Mouse (Mus musculus): ENCODE data around the gene Tex37. TPM values are rescaled to one million over a fixed set of nuclear protein-coding genes. Genes with fewer than 3 reads are reported as not detected.

Tex37 gene
- polyA plus RNA-seq, 1 experiment = not detected

GRCm38 (mm10) chr6:70921274-70922074, 2.7 kb upstream of the Tex37 start:
- no peaks in the 10 kb centered on the region for H3K79me2 ChIP-seq (ENCODE audit: control insufficient read depth, insufficient read depth)
- TF ChIP-seq TCF3 (IDR thresholded peaks at IDR 0.05; ENCODE audit: insufficient read length, low read depth) = no peak
- no peak for TF ChIP-seq USF1 (IDR thresholded peaks at IDR 0.05; ENCODE audit: low read depth)
- TF ChIP-seq MYOD1 (IDR thresholded peaks at IDR 0.05; ENCODE audit: control insufficient read depth in 1 of 3, insufficient read length in 2 of 3, low read depth in 2 of 3) = no peak
- TF ChIP-seq MAX (IDR thresholded peaks at IDR 0.05; ENCODE audit: low read depth) = no peak
- TF ChIP-seq POLR2A (IDR thresholded peaks at IDR 0.05; ENCODE audit: insufficient read length, low read depth) = no peak
- TF ChIP-seq CEBPB (IDR thresholded peaks at IDR 0.05; ENCODE audit: insufficient read depth, poor library complexity, severe bottlenecking) = no peak
- TF ChIP-seq POLR2AphosphoS2 (IDR thresholded peaks at IDR 0.05; ENCODE audit: insufficient read length, low read depth) = no peak
- no peak for TF ChIP-seq E2F4 (IDR thresholded peaks at IDR 0.05; ENCODE audit: insufficient read depth)
- no peak for TF ChIP-seq MYOG (IDR thresholded peaks at IDR 0.05; ENCODE audit: control insufficient read depth in 1 of 3, insufficient read depth in 1 of 3, insufficient read length in 2 of 3, low read depth in 2 of 3)
- TF ChIP-seq REST (IDR thresholded peaks at IDR 0.05; ENCODE audit: insufficient read depth, insufficient read length) = no peak
- TF ChIP-seq SRF (IDR thresholded peaks at IDR 0.05; ENCODE audit: control insufficient read depth, insufficient read length, low read depth) = no peak
- no peak for TF ChIP-seq TCF12 (IDR thresholded peaks at IDR 0.05; ENCODE audit: insufficient read depth, poor library complexity, severe bottlenecking)
- H3K4me2 ChIP-seq (ENCODE audit: low read depth) = peak overlapping the region; percentile 44
- no peak overlapping the region for H3ac ChIP-seq (ENCODE audit: control insufficient read depth, insufficient read length)
- H3K4me3 ChIP-seq = no peak overlapping the region
- no peaks in the 10 kb centered on the region for H3K27me3 ChIP-seq (ENCODE audit: control insufficient read depth, insufficient read depth, insufficient read length)
- H3K36me3 ChIP-seq (ENCODE audit: control insufficient read depth, insufficient read depth) = no peaks in the 10 kb centered on the region

DNA sequence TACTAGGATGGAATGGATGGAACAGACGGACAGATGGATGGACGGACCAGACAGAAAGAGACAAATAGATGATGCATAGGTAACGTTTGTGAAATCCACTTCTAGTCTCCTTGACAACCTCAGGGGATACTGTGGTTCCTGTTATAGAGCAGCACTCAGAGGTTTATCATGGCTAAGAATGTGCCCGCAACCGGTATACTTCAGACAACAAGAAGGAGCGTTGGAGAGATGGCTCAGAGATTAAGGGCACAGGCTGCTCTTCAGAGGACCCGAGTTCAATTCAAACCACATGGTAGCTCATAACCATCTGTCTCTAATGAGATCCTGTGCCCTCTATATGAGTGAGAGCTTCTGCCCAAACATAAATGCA, 6.3 kb downstream of the Tex37 start:
- no peaks in the 10 kb centered on the region for H3K36me3 ChIP-seq (ENCODE audit: control insufficient read depth, insufficient read depth)
- H3K27me3 ChIP-seq (ENCODE audit: control insufficient read depth, insufficient read depth, insufficient read length) = peaks cover 15% of the 10 kb centered on the region
- TF ChIP-seq E2F4 (IDR thresholded peaks at IDR 0.05; ENCODE audit: insufficient read depth) = no peak
- TF ChIP-seq USF1 (IDR thresholded peaks at IDR 0.05; ENCODE audit: low read depth) = no peak
- no peak for TF ChIP-seq MAX (IDR thresholded peaks at IDR 0.05; ENCODE audit: low read depth)
- no peak for TF ChIP-seq CEBPB (IDR thresholded peaks at IDR 0.05; ENCODE audit: insufficient read depth, poor library complexity, severe bottlenecking)
- H3K4me2 ChIP-seq (ENCODE audit: low read depth) = no peak overlapping the region
- H3ac ChIP-seq (ENCODE audit: control insufficient read depth, insufficient read length) = no peak overlapping the region
- no peak overlapping the region for H3K4me3 ChIP-seq
- no peaks in the 10 kb centered on the region for H3K79me2 ChIP-seq (ENCODE audit: control insufficient read depth, insufficient read depth)

DNA sequence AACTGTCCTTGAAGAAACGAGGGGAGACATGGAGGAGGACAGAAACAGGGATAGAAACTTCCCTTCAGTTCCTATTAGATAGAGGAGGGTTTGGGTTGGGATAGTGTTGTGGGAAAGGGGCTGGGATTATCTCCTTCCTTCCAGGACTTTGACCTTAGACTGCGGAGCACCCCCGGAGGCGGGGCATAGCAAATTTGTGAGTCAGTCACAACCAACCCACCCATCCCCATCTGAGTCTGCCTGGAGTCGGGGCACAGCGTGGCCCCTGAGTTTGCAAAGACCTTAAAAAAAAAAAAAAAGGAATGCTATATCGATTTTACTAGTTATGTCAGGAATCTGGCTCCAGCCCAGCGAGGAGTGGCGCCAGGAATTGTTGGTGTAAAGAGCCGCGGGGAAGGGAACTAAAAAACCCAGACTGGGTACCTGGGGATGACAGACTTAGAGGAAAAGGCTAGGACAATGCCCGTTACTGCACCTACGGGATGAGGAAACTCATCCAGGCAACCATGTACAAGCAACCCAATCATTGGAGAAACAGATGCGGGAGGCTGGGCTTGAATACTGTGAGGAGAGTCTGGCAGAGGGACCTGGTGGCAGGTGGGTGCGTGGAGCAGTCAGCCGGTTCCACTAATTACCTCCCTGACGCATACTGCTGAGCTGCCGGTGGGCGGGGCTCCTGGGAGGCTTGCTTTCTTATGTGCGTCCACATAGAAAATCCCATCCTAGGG, 6.9 kb downstream of the Tex37 start:
- Histone ChIP-seq H3K4me3 (no peak overlapping the region), H3K36me3 (ENCODE audit: control insufficient read depth, insufficient read depth) (no peaks in the 10 kb centered on the region), H3ac (ENCODE audit: control insufficient read depth, insufficient read length) (no peak overlapping the region), H3K4me2 (ENCODE audit: low read depth) (peak overlapping the region; percentile 36), H3K27me3 (ENCODE audit: control insufficient read depth, insufficient read depth, insufficient read length) (peaks cover 15% of the 10 kb centered on the region), H3K79me2 (ENCODE audit: control insufficient read depth, insufficient read depth) (no peaks in the 10 kb centered on the region)
- TF ChIP-seq TCF3 (IDR thresholded peaks at IDR 0.05; ENCODE audit: insufficient read length, low read depth) (no peak), POLR2AphosphoS2 (IDR thresholded peaks at IDR 0.05; ENCODE audit: insufficient read length, low read depth) (no peak), REST (IDR thresholded peaks at IDR 0.05; ENCODE audit: insufficient read depth, insufficient read length) (no peak), CEBPB (IDR thresholded peaks at IDR 0.05; ENCODE audit: insufficient read depth, poor library complexity, severe bottlenecking) (no peak), POLR2A (IDR thresholded peaks at IDR 0.05; ENCODE audit: insufficient read length, low read depth) (no peak)

GRCm38 (mm10) chr6:70910285-70910684, 8.4 kb downstream of the Tex37 start:
- H3ac ChIP-seq (ENCODE audit: control insufficient read depth, insufficient read length) = no peak overlapping the region
- no peak overlapping the region for H3K4me3 ChIP-seq
- no peaks in the 10 kb centered on the region for H3K36me3 ChIP-seq (ENCODE audit: control insufficient read depth, insufficient read depth)
- H3K27me3 ChIP-seq (ENCODE audit: control insufficient read depth, insufficient read depth, insufficient read length) = peaks cover 15% of the 10 kb centered on the region
- H3K4me2 ChIP-seq (ENCODE audit: low read depth) = no peak overlapping the region
- TF ChIP-seq MYOD1 (IDR thresholded peaks at IDR 0.05; ENCODE audit: control insufficient read depth in 1 of 3, insufficient read length in 2 of 3, low read depth in 2 of 3) = no peak
- no peak for TF ChIP-seq REST (IDR thresholded peaks at IDR 0.05; ENCODE audit: insufficient read depth, insufficient read length)
- no peak for TF ChIP-seq POLR2AphosphoS2 (IDR thresholded peaks at IDR 0.05; ENCODE audit: insufficient read length, low read depth)
- TF ChIP-seq MYOG (IDR thresholded peaks at IDR 0.05; ENCODE audit: control insufficient read depth in 1 of 3, insufficient read depth in 1 of 3, insufficient read length in 2 of 3, low read depth in 2 of 3) = no peak
- no peak for TF ChIP-seq TCF3 (IDR thresholded peaks at IDR 0.05; ENCODE audit: insufficient read length, low read depth)
- no peak for TF ChIP-seq POLR2A (IDR thresholded peaks at IDR 0.05; ENCODE audit: insufficient read length, low read depth)
- no peak for TF ChIP-seq E2F4 (IDR thresholded peaks at IDR 0.05; ENCODE audit: insufficient read depth)
- no peak for TF ChIP-seq SRF (IDR thresholded peaks at IDR 0.05; ENCODE audit: control insufficient read depth, insufficient read length, low read depth)
- no peak for TF ChIP-seq MAX (IDR thresholded peaks at IDR 0.05; ENCODE audit: low read depth)
- H3K79me2 ChIP-seq (ENCODE audit: control insufficient read depth, insufficient read depth) = no peaks in the 10 kb centered on the region

DNA sequence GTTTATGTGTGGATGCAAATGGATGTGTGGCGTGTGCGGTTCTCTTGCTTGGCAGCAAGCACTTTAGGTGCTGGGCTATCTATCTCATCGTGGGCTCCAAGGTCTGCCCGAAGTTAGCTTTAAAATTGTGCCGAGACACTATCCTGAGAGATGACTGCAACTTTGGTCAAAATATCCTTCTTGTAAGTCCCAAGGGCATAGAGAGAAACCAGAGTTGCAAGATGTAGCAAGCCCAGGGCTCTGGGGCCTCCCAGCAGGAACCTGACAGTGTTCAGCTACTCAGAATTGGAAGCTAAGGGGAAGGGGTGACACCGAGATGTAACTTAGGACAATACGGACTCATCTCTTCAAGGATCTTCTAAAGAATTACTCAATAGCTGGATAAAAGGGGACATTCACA, 9.2 kb downstream of the Tex37 start:
- no peaks in the 10 kb centered on the region for H3K79me2 ChIP-seq (ENCODE audit: control insufficient read depth, insufficient read depth)
- no peak overlapping the region for H3ac ChIP-seq (ENCODE audit: control insufficient read depth, insufficient read length)
- TF ChIP-seq USF1 (IDR thresholded peaks at IDR 0.05; ENCODE audit: low read depth) (no peak), REST (IDR thresholded peaks at IDR 0.05; ENCODE audit: insufficient read depth, insufficient read length) (no peak), CEBPB (IDR thresholded peaks at IDR 0.05; ENCODE audit: insufficient read depth, poor library complexity, severe bottlenecking) (no peak), TCF3 (IDR thresholded peaks at IDR 0.05; ENCODE audit: insufficient read length, low read depth) (no peak), SRF (IDR thresholded peaks at IDR 0.05; ENCODE audit: control insufficient read depth, insufficient read length, low read depth) (no peak), POLR2A (IDR thresholded peaks at IDR 0.05; ENCODE audit: insufficient read length, low read depth) (no peak), MYOD1 (IDR thresholded peaks at IDR 0.05; ENCODE audit: control insufficient read depth in 1 of 3, insufficient read length in 2 of 3, low read depth in 2 of 3) (no peak), MAX (IDR thresholded peaks at IDR 0.05; ENCODE audit: low read depth) (no peak), MYOG (IDR thresholded peaks at IDR 0.05; ENCODE audit: control insufficient read depth in 1 of 3, insufficient read depth in 1 of 3, insufficient read length in 2 of 3, low read depth in 2 of 3) (no peak), E2F4 (IDR thresholded peaks at IDR 0.05; ENCODE audit: insufficient read depth) (no peak), POLR2AphosphoS2 (IDR thresholded peaks at IDR 0.05; ENCODE audit: insufficient read length, low read depth) (no peak), TCF12 (IDR thresholded peaks at IDR 0.05; ENCODE audit: insufficient read depth, poor library complexity, severe bottlenecking) (no peak)
- H3K4me2 ChIP-seq (ENCODE audit: low read depth) = no peak overlapping the region
- no peaks in the 10 kb centered on the region for H3K36me3 ChIP-seq (ENCODE audit: control insufficient read depth, insufficient read depth)
- no peak overlapping the region for H3K4me3 ChIP-seq
- peaks cover 15% of the 10 kb centered on the region for H3K27me3 ChIP-seq (ENCODE audit: control insufficient read depth, insufficient read depth, insufficient read length)
